ENCODE assay signal across 15 mouse cellular contexts in genomic region chr8:116364751-116365150, GRCm38 (mm10).
"Had no signal": no experiment of that assay in that cellular context is flagged by ENCODE, and none has a peak within 500 bp of the region (broad histone marks: within the 10 kb centered on the region; RNA-seq: fewer than 3 reads in every experiment).

No protein-coding gene starts in this region.

- H3K27ac ChIP-seq: midbrain, embryonic 12.5 days; neural tube, embryonic 13.5 days; neural tube, embryonic 15.5 days had no signal

- H3K36me3 ChIP-seq: midbrain, embryonic 10.5 days; midbrain, embryonic 12.5 days; neural tube, embryonic 13.5 days; neural tube, embryonic 15.5 days had no signal

- H3K9me3 ChIP-seq: midbrain, embryonic 10.5 days; midbrain, embryonic 12.5 days; neural tube, embryonic 13.5 days; neural tube, embryonic 15.5 days had no signal

- H3K4me1 ChIP-seq: neural tube, embryonic 13.5 days; neural tube, embryonic 15.5 days had no signal

- H3K4me2 ChIP-seq: lung, embryonic 14.5 days; midbrain, embryonic 12.5 days; neural tube, embryonic 13.5 days; neural tube, embryonic 15.5 days had no signal

- H3K4me3 ChIP-seq: midbrain, embryonic 10.5 days; midbrain, embryonic 12.5 days; myocyte; neural tube, embryonic 13.5 days; neural tube, embryonic 15.5 days had no signal

- H3K27me3 ChIP-seq: neural tube, embryonic 15.5 days had no signal

- H3K9ac ChIP-seq: lung, embryonic 14.5 days; midbrain, embryonic 12.5 days; neural tube, embryonic 13.5 days; neural tube, embryonic 15.5 days had no signal

- ATAC-seq: midbrain, embryonic 16.5 days had no signal

- DNase-seq: lung, adult 18-20 months; right cerebral cortex, adult 18-20 months; right cerebral cortex, postnatal 25 days; right cerebral cortex, postnatal 4 days; spleen, adult 18-20 months; thymus, adult 18-20 months; thymus, postnatal 14 days; thymus, postnatal 36 days had no signal
